Mouse (Mus musculus): Measurements from ENCODE around the gene Sox6.
"Not testable (repeated sequence)": the region's sequence is repeated elsewhere in the genome, so short reads cannot be mapped to it uniquely, and the experiment has no call there.

The Sox6 gene

GRCm38 (mm10) chr7:115662121-115662520 lies 376.5 kb downstream of the Sox6 start:
- no peak for DNase-seq (ENCODE audit: low spot score in 2 of 2)

GRCm38 (mm10) chr7:115646696-115647095 lies 391.9 kb downstream of the Sox6 start:
- DNase-seq (ENCODE audit: low spot score in 2 of 2): no peak

GRCm38 (mm10) chr7:115645971-115646447 lies 392.6 kb downstream of the Sox6 start:
- DNase-seq (ENCODE audit: low spot score in 2 of 2): no peak

GRCm38 (mm10) chr7:115645272-115645970 lies 393.2 kb downstream of the Sox6 start:
- no peak for DNase-seq (ENCODE audit: low spot score in 2 of 2)

- no peak for DNase-seq (ENCODE audit: low spot score in 2 of 2)
These were observed 407.9 kb downstream of the Sox6 start for GRCm38 (mm10) chr7:115630691-115631090.

- DNase-seq (ENCODE audit: low spot score in 2 of 2): no peak
These were observed 408.3 kb downstream of the Sox6 start for GRCm38 (mm10) chr7:115630287-115630686.

GRCm38 (mm10) chr7:115628766-115629165 lies 409.8 kb downstream of the Sox6 start:
- no peak for DNase-seq (ENCODE audit: low spot score in 2 of 2)

- DNase-seq (ENCODE audit: low spot score in 2 of 2): no peak
These were observed 412.6 kb downstream of the Sox6 start for GRCm38 (mm10) chr7:115625956-115626355.

- no peak for DNase-seq (ENCODE audit: low spot score in 2 of 2)
These were observed 413.6 kb downstream of the Sox6 start for GRCm38 (mm10) chr7:115624907-115625552.

- no peak for DNase-seq (ENCODE audit: low spot score in 2 of 2)
These were observed 414.1 kb downstream of the Sox6 start for GRCm38 (mm10) chr7:115624451-115624850.

- DNase-seq (ENCODE audit: low spot score in 2 of 2): no peak
These were observed 422.8 kb downstream of the Sox6 start for GRCm38 (mm10) chr7:115615697-115616237.

GRCm38 (mm10) chr7:115607485-115607884 lies 431.1 kb downstream of the Sox6 start:
- no peak for DNase-seq (ENCODE audit: low spot score in 2 of 2)

- not testable (repeated sequence) for DNase-seq (ENCODE audit: low spot score in 2 of 2)
These were observed 432.5 kb downstream of the Sox6 start for GRCm38 (mm10) chr7:115606125-115606524.

- no peak for DNase-seq (ENCODE audit: low spot score in 2 of 2)
These were observed 433.7 kb downstream of the Sox6 start for GRCm38 (mm10) chr7:115604883-115605282.

- DNase-seq (ENCODE audit: low spot score in 2 of 2): no peak
These were observed 441.2 kb downstream of the Sox6 start for GRCm38 (mm10) chr7:115597376-115597775.

GRCm38 (mm10) chr7:115580461-115580860 lies 458.1 kb downstream of the Sox6 start:
- DNase-seq (ENCODE audit: low spot score in 2 of 2): no peak

GRCm38 (mm10) chr7:115579826-115580225 lies 458.8 kb downstream of the Sox6 start:
- DNase-seq (ENCODE audit: low spot score in 2 of 2): no peak

- DNase-seq (ENCODE audit: low spot score in 2 of 2): no peak
These were observed 462.2 kb downstream of the Sox6 start for GRCm38 (mm10) chr7:115576387-115576786.

- DNase-seq (ENCODE audit: low spot score in 2 of 2): no peak
These were observed 463.8 kb downstream of the Sox6 start for GRCm38 (mm10) chr7:115574834-115575233.

GRCm38 (mm10) chr7:115568821-115569240 lies 469.8 kb downstream of the Sox6 start:
- no peak for DNase-seq (ENCODE audit: low spot score in 2 of 2)

- no peak for DNase-seq (ENCODE audit: low spot score in 2 of 2)
These were observed 470.3 kb downstream of the Sox6 start for GRCm38 (mm10) chr7:115568301-115568700.

- DNase-seq (ENCODE audit: low spot score in 2 of 2): no peak
These were observed 471.8 kb downstream of the Sox6 start for GRCm38 (mm10) chr7:115566818-115567217.

- no peak for DNase-seq (ENCODE audit: low spot score in 2 of 2)
These were observed 473.6 kb downstream of the Sox6 start for GRCm38 (mm10) chr7:115565060-115565426.
